Mouse (Mus musculus) left cerebral cortex, postnatal 4 days (tissue): Measurements from ENCODE around the gene Cstb. TPM values are rescaled to one million over a fixed set of nuclear protein-coding genes. Genes with fewer than 3 reads are reported as not detected.
A peak's percentile ranks its signal among the peaks of the same experiment; 100 is the strongest.

Experiments used
- DNase-seq: peaks from one replicate; pipeline ENCODE4 v3.0.0-alpha.2; 2022
- intact Hi-C: fragments of 180-260 bp; cut with DNase I; formaldehyde crosslinking; loops from one replicate; pipeline ENCODE4 v1.15.1; 2025
- total RNA-seq, 2 experiments: library from RNA; stranded (reverse); gene quantifications; 2 replicates each; pipeline ENCODE4 v1.2.3; 2021

The Cstb gene
- total RNA-seq, result 10 to 100 TPM; 40.0 to 40.8 TPM

DNA sequence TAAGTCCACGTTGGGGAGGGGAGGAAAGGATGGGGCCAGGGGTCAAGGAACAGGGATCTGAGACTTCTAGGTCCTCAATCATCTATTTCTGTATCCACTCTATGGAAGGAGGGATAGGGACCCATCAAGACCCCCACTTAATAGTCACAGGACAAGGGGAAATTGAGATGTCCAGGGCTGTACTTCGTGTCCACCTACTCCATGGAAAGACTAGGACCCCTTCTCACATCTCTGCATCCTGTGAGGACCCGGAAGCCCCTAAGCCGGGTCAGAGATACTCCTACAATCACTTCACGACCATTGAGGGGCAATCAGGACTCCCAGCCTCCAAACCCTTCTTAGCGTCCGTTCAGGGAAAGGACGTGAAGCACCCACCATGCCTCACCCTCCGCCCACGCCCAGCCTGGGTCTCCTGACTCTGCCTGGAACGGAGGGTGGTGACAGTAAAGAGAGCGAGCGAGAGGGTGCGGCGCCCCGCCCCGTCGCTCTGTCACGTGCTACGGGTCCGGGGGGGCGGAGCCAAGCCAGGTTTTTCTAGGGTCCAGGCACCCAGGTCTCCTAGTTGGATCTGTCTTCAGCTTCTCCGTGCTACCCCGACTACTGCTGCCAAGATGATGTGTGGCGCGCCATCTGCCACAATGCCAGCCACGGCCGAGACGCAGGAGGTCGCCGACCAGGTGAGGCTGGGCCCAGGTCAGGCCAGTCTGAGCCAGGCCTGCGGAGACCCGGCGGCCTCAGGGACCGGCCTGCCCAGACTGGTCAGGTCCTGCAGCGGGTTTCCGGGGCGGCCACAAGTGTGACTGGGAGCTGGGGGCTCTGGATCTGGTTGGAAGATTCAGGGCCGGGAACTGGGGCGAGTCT is at the start of gene Cstb:
Gene Cstb, plus strand, starts transcription at position 489 of the 861 bp plus-strand sequence.
- intact Hi-C loops, result no loop called here
- peak; percentile 78 for DNase-seq

DNA sequence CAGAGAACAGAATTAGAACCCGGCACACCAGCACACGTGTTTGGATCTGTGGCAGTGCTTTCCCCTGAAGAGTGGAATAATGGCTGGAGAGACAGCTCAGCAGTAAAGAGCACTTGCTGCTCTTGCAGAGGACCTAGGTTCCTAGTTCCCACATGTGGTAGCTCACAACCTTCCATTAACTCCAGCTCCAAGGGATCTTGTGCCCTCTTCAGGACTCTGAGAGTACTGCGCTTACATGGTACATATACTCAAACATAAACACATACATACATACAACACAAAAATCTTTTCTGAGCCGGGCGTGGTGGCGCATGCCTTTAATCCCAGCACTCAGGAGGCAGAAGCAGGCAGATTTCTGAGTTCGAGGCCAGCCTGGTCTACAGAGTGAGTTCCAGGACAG is 47.0 kb upstream of the Cstb start:
- intact Hi-C loops, result no loop called here
- DNase-seq, result no peak

DNA sequence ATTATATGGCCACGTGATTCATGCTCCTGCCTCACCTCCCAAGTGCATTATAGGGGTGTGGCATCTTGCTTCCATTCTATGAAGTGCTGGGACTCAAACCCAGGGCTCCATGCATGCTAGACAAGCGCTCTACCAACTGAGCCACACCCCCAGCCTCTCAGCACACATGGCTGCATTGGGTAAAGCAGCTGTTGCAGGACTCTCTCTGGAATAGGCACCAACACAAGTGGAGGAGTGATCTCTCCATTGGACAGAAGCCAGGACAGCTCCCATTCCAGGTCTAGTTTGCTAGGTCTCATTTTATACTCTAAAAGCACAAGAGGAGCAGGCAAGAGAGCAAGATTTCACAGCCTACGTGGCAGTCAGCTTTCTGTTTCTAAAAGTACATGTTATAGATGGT is 41.9 kb upstream of the Cstb start:
- intact Hi-C loops, result no loop called here
- no peak for DNase-seq

DNA sequence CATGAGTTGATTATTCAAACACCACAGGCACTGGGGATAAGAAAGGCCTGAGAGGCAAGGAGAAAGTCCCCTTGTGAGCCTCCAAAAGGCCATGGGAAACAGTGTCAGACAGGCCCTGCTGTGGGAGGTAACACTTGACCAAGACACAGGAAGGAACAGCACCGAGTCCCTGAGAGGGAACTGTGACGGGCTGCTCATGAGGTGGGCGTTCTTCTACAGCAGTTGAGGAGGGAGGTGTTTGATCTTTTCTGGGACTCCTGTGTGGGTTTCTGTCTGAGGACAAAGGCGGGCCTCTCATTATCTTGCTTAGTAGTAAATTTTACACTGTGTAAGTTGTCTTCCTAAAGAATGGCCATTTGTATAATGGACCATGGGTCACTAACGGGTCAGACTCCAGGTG is 39.9 kb upstream of the Cstb start:
- intact Hi-C loops, result no loop called here
- no peak for DNase-seq

DNA sequence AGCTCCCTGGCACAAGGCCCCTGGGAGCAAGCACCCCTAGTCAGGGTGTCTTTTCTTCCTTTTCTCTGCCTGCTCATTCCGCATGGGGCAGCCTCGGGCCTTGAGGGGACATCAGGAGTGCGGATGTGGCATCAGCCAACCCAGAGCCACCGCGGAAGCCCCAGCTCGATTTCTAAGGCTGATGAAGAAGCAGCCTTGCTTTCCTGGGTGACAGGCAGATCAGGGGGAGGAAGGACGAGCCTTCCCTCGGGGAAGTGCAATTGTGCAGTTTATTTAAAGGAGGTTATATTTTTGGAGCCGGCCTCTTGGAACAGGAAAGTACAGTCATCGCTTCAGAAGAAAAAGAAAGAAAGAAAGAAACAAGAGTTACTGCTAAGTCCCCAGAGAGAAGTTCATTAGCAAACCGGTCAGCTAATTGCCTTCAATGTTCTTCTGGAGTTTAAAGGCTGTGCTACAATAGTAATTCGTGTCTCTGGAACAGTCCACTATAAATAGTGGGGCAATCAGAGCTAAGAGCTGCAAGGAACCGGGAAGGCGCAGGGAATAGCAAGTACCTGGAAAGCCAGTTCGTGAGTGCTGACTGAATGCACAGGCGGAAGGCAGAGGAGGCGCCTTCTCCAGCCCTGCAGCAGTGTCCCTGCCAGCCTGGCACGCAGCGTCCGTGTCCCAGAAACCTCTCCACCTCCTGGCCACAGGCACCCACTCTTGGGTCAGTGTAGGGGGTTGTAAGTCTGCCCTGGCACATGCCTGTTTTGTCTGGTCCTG is 37.1 kb upstream of the Cstb start:
- intact Hi-C loops, result no loop called here
- DNase-seq, result no peak

DNA sequence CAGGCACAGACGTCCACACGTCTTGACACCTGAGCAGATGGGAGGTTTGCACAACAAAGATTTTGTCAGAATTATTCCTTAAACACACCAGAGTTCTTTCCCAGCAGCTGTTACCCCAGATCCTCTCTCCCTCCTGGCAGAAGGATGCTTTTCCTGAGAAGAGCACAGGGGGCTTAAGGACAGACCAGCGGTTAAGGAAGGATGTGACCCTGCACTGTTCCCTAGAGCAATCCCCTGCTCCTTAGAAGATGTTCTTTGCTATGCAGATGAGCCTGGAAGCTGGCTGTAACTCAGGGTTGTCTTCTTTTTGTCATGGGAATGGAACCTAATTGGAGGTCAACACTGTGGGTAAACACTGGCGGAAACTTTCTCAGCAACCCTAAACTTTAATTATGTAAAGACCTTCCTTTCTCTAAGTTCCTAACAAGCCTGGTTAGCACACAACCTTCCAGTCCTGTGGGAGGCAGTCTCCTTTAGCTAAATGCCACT is 34.4 kb upstream of the Cstb start:
- no peak for DNase-seq
- intact Hi-C loops, result loop anchor here (5.0 kb wide), 1 partner anchor 114 kb away; no protein-coding TSS in a partner anchor

DNA sequence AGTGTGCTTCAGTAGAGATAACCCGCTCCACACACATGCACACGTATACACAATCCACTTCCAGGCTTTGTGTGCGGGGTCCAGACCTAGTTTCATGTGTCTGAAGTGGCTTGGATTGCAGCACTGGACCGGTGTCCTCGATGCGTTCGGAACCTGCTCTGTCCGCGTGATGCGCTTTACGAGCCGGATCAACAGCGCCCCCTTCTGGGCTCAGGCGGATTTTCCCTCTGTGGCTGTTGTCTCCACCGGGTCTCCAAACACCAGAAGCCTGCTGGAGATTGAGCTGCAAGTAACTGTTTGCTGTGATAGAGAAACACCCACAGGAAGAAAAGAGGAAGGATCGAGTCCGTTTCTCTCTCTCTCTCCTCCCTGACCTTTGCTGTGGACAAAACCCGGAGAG is 33.4 kb upstream of the Cstb start:
- intact Hi-C loops, result loop anchor here (5.0 kb wide), 1 partner anchor 115 kb away; no protein-coding TSS in a partner anchor
- DNase-seq, result peak; percentile 82

DNA sequence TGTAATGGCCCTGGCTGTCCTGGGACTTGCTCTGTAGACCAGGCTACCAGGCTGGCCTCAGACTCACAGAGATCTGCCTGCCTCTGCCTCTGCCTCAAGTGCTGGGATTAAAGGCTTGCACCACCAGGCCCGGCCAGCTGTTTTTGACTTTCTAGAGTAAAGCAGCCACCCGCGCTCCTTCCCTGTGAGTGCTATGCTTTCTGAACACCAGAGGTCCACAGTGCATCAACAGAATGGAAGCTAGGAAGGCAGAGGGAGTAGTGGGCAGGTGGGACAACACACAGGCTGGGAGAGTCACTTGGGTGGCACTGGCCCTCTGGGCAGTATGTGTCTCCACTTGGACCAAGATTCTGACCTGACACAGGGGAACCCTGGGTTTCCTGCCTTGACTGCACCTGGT is 30.1 kb upstream of the Cstb start:
- intact Hi-C loops, result no loop called here
- DNase-seq, result no peak

DNA sequence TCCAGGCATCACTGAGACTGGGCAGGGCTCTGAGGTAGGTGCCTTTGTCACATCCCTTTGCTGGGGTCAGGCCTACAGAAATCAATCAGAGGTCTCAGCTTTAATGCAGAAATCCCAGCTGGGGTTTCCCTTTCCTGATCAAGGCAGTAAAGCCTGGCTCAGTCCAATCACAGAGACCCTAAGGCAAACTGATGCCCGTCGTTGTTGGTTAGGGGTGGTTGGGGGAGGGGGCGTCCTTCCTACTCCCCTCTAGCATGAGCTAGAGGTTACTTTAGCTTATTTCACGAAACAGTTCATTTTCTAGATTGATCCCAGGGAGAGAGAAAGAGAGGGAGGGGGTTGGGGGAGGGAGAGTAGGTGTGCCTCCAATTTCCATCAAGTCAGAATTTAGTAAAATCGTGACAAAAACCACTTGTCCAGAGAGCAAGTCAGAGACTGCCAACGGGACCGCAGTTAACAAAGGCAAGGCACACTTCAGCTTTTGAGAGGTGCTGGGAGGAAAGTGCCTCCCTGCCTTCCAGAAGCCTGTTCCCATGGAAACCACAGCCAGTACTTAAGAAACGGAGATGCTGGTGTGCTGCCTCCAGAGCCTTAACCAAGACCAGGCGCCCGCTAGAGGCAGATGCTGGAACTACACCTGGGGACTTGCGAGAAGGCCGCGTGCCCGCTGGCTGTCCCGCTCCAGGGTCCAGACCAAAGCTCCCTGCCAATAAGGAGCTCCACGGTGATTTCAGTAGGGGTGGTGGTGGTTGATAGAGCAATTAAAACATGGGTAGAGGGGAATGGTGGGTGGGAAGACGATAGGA is 29.4 kb upstream of the Cstb start:
- intact Hi-C loops, result no loop called here
- peak; percentile 96 for DNase-seq

DNA sequence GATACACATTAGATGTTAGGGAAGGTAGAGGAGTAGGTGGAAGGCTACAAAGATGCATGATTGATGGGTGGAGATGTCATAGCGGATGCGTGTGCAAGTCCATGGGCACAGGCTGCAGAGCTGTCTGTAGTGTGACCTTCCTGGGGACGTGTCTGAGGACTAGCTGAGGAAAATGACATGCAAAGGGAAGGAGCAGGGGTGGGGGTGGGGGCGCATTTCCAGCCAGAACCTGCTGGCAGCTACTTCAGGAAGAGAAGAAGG is 28.9 kb upstream of the Cstb start:
- no peak for DNase-seq
- intact Hi-C loops, result no loop called here

DNA sequence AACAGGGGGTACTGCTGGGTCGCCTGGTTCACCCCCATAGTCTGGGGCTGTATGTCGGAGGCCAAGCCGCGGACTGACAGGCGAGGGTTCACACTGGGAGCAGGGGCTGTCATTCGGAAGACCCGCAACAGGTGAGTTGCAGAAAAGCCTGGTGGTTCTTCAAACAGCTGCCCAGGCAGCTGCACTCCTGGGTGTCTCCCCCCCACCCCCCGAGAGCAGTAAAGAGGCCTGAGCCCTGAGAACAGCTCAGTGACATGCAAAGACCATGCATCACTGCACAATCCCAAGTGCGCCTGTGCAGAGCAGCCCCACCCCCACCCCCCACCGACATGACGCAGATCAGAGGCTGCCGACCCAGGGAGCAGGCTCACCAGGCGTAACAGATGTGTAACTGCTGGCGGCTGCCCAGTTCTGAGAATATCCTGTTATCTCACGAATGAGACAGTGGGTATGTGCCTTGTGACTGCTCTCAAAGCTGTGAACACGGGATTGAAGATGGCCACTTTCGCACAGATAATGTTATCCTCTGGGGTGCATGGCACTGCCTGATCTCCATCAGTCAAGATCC is 26.3 kb upstream of the Cstb start:
- intact Hi-C loops, result no loop called here
- DNase-seq, result no peak

DNA sequence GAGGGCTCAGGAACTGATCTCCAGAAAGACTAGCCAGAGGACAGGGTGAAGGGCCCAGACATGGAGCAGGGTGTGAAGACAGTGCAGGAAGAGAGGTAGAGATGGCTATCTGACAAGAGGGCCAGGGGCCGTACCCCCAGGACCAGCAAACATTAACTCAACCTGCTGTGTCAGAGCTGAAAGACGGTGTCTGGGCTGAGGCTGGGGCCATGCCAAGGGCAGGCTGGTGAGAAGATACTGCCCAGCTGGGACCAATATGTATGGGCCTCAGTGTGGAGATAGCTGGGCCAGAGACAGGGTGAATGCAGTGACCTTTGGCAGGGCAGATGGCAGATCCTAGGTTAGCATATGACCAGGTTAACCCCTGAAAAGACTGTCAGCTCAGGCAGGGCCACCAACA is 24.3 kb upstream of the Cstb start:
- intact Hi-C loops, result no loop called here
- no peak for DNase-seq

DNA sequence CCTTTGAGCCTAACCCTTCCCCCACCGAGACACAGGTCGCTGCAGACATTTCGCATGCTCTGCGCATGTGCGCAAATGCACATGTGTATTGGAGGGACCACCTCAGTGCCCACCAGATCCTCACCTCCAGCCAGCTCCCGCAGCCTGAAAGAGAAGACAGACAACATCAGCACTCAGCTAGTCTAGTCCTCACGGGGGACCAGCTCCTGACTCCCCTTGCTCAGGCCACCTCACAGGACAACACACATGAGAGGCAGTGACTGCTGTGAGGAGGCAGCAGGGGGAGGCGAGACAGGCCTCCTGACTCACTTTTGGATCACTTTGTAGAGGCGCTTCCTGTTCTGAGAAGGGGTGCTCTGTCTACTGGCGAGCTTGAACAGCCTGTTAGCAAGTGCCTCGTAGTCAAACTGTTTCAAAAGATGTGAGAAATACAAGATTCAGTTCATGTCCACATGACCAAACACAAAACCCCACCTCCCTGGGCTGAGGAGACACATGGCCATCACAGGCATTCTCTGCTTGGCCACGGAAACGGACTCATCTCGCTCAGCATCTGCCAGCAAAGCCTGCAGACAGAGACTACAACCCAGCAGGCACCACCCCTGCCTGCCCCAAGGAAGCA is 23.1 kb upstream of the Cstb start:
- intact Hi-C loops, result no loop called here
- DNase-seq, result no peak

DNA sequence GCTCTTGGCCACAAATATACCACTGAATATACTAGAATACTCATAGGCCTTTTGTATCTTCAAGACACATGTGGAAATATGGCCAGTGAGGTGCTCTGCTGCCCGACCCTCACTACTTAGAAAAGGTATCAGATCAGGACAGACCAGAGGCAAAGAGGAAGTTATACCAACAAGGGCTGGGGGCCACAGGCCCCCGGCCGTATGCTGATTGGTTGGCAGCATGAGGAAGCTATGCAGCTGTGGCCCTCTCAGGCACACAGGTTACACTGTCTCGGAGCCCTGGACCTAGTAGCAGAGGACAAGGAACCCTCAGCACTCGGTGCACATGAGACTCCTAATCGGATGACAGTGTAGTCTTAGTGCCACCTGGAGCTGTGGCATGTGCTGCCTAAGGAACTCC is 19.3 kb upstream of the Cstb start:
- intact Hi-C loops, result no loop called here

DNA sequence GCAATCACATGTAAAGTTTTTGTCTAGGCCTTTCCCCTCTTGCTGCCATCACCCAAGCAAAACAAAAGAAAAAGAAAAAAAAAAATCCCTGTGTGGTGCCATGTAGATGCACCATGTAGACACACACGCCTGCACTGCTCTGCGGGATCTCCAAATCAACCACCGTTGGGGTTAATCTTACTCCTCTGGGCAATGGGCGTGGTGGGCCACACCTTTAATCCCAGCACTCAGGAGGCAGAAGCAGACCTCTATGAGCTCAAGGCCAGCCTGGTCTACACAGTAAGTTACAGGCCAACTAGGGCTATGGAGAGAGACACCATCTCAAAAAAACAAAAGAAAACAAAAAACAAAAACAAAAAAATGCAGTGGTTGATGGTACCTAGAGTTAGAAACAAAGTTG is 18.3 kb upstream of the Cstb start:
- no peak for DNase-seq
- intact Hi-C loops, result no loop called here

More for the DNA sequence above, 19.3 kb upstream of the Cstb start:
- no peak for DNase-seq

DNA sequence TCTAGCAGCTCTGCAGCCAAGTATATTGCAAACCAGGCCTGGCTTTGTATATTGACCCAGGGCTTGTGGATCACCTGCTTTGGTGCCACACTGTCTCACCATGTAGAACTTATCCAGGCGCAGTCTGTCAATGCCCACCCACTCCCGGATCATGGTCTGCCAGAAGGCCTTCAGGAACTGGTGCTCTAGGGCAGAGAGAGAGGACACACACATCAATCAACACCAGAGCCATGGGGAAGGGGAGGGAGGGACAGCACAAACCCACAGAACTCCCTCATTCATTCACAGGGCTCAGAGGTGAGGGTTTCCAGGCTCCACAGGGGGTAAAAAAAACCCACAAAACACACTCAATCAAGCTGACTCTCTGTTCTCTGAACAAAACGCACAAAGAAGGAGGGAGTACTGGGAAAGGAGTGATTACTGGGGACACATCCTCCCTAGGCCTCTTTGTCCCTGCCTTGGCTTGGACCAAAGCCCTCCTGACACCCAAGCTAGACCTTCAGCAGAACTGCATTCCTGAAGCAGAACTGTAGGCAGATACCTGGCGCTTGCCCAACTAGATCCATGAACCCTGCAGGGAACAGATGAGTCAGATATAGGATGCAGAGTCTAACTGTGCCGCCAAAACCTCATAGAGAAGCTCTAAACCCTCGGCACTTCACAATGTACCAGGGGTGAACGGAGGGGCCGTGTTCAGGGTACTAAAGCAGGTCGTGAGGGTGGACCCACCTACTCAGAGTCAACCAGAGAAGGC is 16.3 kb upstream of the Cstb start:
- intact Hi-C loops, result no loop called here

DNA sequence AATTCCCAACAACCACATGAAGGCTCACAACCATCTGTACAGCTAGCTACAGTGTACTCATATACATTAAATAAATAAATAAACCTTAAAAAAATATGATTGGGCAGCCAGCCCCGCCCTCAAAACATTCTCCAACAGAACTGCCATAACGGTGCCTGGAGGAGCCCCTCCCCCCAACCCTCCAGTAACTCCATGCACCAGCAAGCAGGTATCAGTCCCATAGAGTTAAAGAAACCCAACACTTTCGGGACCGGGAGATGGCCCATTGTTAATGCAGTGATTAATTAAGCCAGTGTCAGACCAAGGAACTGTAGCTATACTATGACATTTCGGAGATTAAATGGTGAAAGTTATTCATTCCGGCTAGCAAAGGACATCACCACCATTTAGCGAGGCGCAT is 13.6 kb upstream of the Cstb start:
- DNase-seq, result no peak
- intact Hi-C loops, result no loop called here

More for the DNA sequence above, 16.3 kb upstream of the Cstb start:
- no peak for DNase-seq

DNA sequence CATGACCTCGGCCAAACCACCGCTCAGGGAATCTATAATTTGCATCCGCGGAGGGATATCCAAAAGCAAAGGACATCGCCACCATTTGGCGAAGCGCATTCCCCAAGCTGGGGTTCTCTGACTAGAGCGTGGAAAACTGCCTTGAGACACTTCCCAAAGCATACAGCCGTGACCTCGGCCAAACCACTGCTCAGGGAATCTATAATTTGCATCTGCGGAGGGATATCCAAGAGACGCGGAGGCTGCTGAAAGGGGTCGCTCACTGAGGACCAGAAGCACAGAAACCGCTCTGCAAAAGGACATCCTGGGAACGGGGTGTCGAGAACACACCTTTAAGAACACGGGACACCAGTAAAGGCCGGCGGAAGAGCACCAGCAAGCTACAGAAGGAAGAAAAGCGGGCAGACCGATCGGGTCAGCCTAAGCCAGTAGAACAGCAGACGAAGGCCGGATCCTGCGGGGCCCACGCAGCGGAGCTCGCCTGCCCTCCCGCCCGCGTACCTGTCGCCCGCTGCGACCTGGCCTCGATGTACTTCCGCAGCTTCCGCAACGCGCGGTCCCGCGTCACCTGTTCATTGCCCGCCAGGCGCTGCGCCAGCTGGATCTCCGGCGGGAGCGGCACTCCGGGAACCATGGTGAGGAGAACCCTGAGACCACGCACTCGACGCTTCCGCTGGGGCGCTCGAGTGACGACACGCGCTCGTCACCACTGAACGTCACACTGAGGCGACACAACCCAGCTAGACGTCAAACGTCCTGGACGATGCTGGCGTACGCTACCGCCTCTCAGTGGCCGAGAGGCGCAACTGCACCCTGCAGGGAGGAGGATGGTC is 12.9 kb upstream of the Cstb start, which contains the start of gene Rrp1:
Gene Rrp1, minus strand, starts transcription at position 725 of the 833 bp plus-strand sequence.
- intact Hi-C loops, result no loop called here
- DNase-seq, result peak; percentile 93

DNA sequence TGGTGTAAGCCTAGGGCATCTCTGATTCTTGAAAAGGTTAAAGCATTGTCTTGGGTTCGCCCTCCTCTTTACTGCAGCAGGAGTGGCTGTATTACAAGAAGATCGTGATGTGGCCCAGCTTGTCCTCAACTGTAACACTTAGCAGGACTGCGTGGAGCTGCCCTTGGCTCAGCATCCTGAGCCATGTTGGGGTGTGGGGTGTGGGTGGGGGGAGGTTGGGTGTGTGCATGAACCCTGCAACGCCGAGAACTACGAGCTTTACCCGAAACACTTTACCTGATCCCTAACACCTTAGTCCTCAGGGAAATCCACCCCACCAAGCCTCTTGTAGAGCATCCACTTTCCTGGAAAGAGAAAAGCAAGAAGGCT is 12.3 kb upstream of the Cstb start:
- intact Hi-C loops, result no loop called here
- DNase-seq, result no peak
